ENCODE assay signal across 17 mouse cellular contexts in the genomic region with DNA sequence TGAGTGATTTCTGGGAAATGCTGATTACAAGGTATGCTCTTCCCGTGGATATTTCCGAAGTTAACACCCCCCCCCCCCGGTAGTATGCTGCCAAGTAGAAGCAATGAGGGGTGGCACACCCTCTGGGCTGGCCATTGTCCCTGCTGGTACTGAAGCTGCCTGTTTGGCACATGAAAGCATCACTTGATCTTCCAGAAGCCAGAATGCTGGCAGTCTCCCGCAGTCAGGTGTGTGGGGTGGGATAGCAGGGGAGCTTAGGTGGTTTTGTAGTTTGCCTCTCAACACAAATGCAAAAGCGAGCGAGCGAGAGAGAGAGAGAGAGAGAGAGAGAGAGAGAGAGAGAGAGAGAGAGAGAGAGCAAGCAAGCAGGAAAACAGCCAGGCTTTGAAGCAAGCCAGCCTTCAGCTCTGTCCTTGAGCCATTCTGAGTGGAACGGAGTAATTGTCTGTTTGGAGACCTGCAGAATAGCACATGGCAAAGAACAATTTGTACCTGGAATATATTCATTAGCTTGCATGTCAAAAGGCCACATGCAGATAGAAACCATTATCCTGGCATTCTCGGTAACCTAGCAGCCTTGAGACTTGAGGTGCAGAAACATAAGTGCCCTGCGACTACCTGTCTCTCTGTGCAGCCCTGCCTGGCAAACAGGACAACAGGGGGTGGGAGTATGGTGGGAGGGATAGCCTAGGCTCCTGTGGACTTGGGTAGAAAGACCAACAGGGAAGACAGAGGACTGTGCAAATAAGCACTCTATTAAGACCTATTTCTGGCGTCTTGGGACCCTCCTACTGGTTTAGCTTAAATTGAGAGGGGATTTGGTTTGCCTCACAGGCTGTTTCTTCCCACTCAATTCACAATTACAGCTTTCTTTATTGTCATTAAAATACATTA. TPM values are rescaled to one million over a fixed set of nuclear protein-coding genes. Genes with fewer than 3 reads are reported as not detected.
A peak's percentile ranks its signal among the peaks of the same experiment; 100 is the strongest.
DNase-seq lines count a peak whose midpoint lies in the region; ATAC-seq lines count a peak whose summit lies in the region.
"Had no signal": no experiment of that assay in that cellular context is flagged by ENCODE, and none has a peak within 500 bp of the region (broad histone marks: within the 10 kb centered on the region; RNA-seq: fewer than 3 reads in every experiment).

No protein-coding gene starts in this region.

- ATAC-seq in forebrain, embryonic 13.5 days, result peak; percentile 27; the same call in 1 of the 2 replicates
- ATAC-seq in forebrain, embryonic 12.5 days (ENCODE audit: low FRiP score), result no peak
- peak; percentile 78; the same call in 1 of the 2 replicates for ATAC-seq in midbrain, embryonic 15.5 days (replicated peaks)
- no peak for ATAC-seq in midbrain, embryonic 11.5 days (ENCODE audit: low FRiP score)
- ATAC-seq: intestine, embryonic 15.5 days had no signal

- DNase-seq in midbrain, embryonic 11.5 days (ENCODE audit: low spot score, missing footprints), result no peak
- peak; percentile 33 to 43 for DNase-seq in cerebellum, adult 18-20 months
- peak; percentile 6 for DNase-seq in telencephalon, adult 2 months (ENCODE audit: low read depth, low spot score)
- DNase-seq in urinary bladder, adult 18-20 months (ENCODE audit: low spot score in 2 of 2), result no peak
- DNase-seq: B cell, adult 2 months; gastrocnemius, adult 2 months; heart, adult 2 months; heart, postnatal 10 days; kidney, postnatal 10 days; spleen, adult 18-20 months; thymus, postnatal 36 days had no signal

- H3K4me3 ChIP-seq in forebrain, embryonic 13.5 days, result no peak overlapping the region
- no peak overlapping the region for H3K4me3 ChIP-seq in forebrain, embryonic 12.5 days (replicated peaks)
- H3K4me3 ChIP-seq in midbrain, embryonic 15.5 days, result no peak overlapping the region
- H3K4me3 ChIP-seq in midbrain, embryonic 11.5 days (ENCODE audit: low read depth, low read length), result no peak overlapping the region
- H3K4me3 ChIP-seq: embryonic facial prominence, embryonic 10.5 days; gastrocnemius, adult 2 months; heart, adult 2 months; intestine, embryonic 15.5 days had no signal

- H3K9me3 ChIP-seq in forebrain, embryonic 13.5 days (replicated peaks), result no peaks in the 10 kb centered on the region
- no peaks in the 10 kb centered on the region for H3K9me3 ChIP-seq in forebrain, embryonic 12.5 days
- H3K9me3 ChIP-seq in midbrain, embryonic 15.5 days, result no peaks in the 10 kb centered on the region
- no peaks in the 10 kb centered on the region for H3K9me3 ChIP-seq in midbrain, embryonic 11.5 days (ENCODE audit: control insufficient read depth, low read length)
- H3K9me3 ChIP-seq: embryonic facial prominence, embryonic 10.5 days; intestine, embryonic 15.5 days had no signal

- no peaks in the 10 kb centered on the region for H3K36me3 ChIP-seq in forebrain, embryonic 13.5 days (ENCODE audit: poor library complexity, severe bottlenecking)
- no peaks in the 10 kb centered on the region for H3K36me3 ChIP-seq in forebrain, embryonic 12.5 days (replicated peaks)
- H3K36me3 ChIP-seq in midbrain, embryonic 15.5 days (replicated peaks), result no peaks in the 10 kb centered on the region
- no peaks in the 10 kb centered on the region for H3K36me3 ChIP-seq in midbrain, embryonic 11.5 days (ENCODE audit: control insufficient read depth, insufficient read depth, low read length)
- H3K36me3 ChIP-seq: embryonic facial prominence, embryonic 10.5 days; intestine, embryonic 15.5 days had no signal

- H3K27ac ChIP-seq in forebrain, embryonic 13.5 days, result no peak overlapping the region
- H3K27ac ChIP-seq in forebrain, embryonic 12.5 days, result no peak overlapping the region
- no peak overlapping the region for H3K27ac ChIP-seq in midbrain, embryonic 15.5 days
- no peak overlapping the region for H3K27ac ChIP-seq in midbrain, embryonic 11.5 days (ENCODE audit: low read depth, low read length)
- H3K27ac ChIP-seq: embryonic facial prominence, embryonic 10.5 days; gastrocnemius, adult 2 months; heart, adult 2 months; intestine, embryonic 15.5 days had no signal

- no peaks in the 10 kb centered on the region for H3K4me1 ChIP-seq in forebrain, embryonic 13.5 days
- no peaks in the 10 kb centered on the region for H3K4me1 ChIP-seq in forebrain, embryonic 12.5 days
- no peaks in the 10 kb centered on the region for H3K4me1 ChIP-seq in midbrain, embryonic 15.5 days
- H3K4me1 ChIP-seq in midbrain, embryonic 11.5 days (ENCODE audit: control insufficient read depth, insufficient read depth, low read length), result no peaks in the 10 kb centered on the region
- H3K4me1 ChIP-seq: embryonic facial prominence, embryonic 10.5 days; intestine, embryonic 15.5 days had no signal

- H3K4me2 ChIP-seq in forebrain, embryonic 13.5 days, result no peak overlapping the region
- H3K4me2 ChIP-seq in forebrain, embryonic 12.5 days, result no peak overlapping the region
- H3K4me2 ChIP-seq in midbrain, embryonic 15.5 days, result no peak overlapping the region
- H3K4me2 ChIP-seq in midbrain, embryonic 11.5 days, result no peak overlapping the region
- H3K4me2 ChIP-seq: intestine, embryonic 15.5 days; liver, embryonic 11.5 days had no signal

- WGBS in forebrain, embryonic 13.5 days, result 64% methylated on average over 11 of the region's 11 CpGs
- 76% methylated on average over 11 of the region's 11 CpGs for WGBS in forebrain, embryonic 12.5 days
- 59% methylated on average over 11 of the region's 11 CpGs for WGBS in midbrain, embryonic 15.5 days
- 74% methylated on average over 11 of the region's 11 CpGs for WGBS in midbrain, embryonic 11.5 days

- H3K9ac ChIP-seq in forebrain, embryonic 13.5 days, result no peak overlapping the region
- H3K9ac ChIP-seq in forebrain, embryonic 12.5 days, result no peak overlapping the region
- H3K9ac ChIP-seq in midbrain, embryonic 15.5 days, result no peak overlapping the region
- H3K9ac ChIP-seq in midbrain, embryonic 11.5 days (ENCODE audit: low read length), result no peak overlapping the region
- H3K9ac ChIP-seq: intestine, embryonic 15.5 days had no signal

- H3K27me3 ChIP-seq in forebrain, embryonic 13.5 days, result no peaks in the 10 kb centered on the region
- H3K27me3 ChIP-seq in forebrain, embryonic 12.5 days, result no peaks in the 10 kb centered on the region
- no peaks in the 10 kb centered on the region for H3K27me3 ChIP-seq in midbrain, embryonic 15.5 days (replicated peaks)
- no peaks in the 10 kb centered on the region for H3K27me3 ChIP-seq in midbrain, embryonic 11.5 days (ENCODE audit: control insufficient read depth, insufficient read depth, low read length)
- H3K27me3 ChIP-seq: intestine, embryonic 15.5 days had no signal

RNA-seq across cellular contexts. Expression of a gene that starts 27.0 kb away (rescaled TPM):
- 0.37 and 0.43 TPM in 2 replicates for polyA plus RNA-seq in forebrain, embryonic 13.5 days (2015; fragmentation: Nextera tagmentation; extraction: Ambion mirVana)
- polyA plus RNA-seq in forebrain, embryonic 12.5 days (2016; fragmentation: Nextera tagmentation; extraction: Ambion mirVana), result 0.09 and 0.21 TPM in 2 replicates
- polyA plus RNA-seq in midbrain, embryonic 15.5 days (2015; fragmentation: Nextera tagmentation; extraction: Ambion mirVana), result 2.2 and 2.6 TPM in 2 replicates
- polyA plus RNA-seq in midbrain, embryonic 11.5 days (2014; fragmentation: Nextera tagmentation; extraction: Ambion mirVana), result 0.11 and 0.15 TPM in 2 replicates
- polyA plus RNA-seq: embryonic facial prominence, embryonic 10.5 days; heart, adult 2 months had no signal

RNA-seq across cellular contexts. Expression of a gene that starts 43.9 kb away (rescaled TPM):
- 28.5 and 32.4 TPM in 2 replicates for polyA plus RNA-seq in forebrain, embryonic 13.5 days (2015; fragmentation: Nextera tagmentation; extraction: Ambion mirVana)
- polyA plus RNA-seq in forebrain, embryonic 12.5 days (2016; fragmentation: Nextera tagmentation; extraction: Ambion mirVana), result 36.0 and 38.1 TPM in 2 replicates
- 22.9 and 24.5 TPM in 2 replicates for polyA plus RNA-seq in midbrain, embryonic 15.5 days (2015; fragmentation: Nextera tagmentation; extraction: Ambion mirVana)
- 35.3 and 41.2 TPM in 2 replicates for polyA plus RNA-seq in midbrain, embryonic 11.5 days (2014; fragmentation: Nextera tagmentation; extraction: Ambion mirVana)

RNA-seq across cellular contexts. Expression of a gene that starts 44.2 kb away (rescaled TPM):
- 17.6 and 19.5 TPM in 2 replicates for polyA plus RNA-seq in forebrain, embryonic 13.5 days (2015; fragmentation: Nextera tagmentation; extraction: Ambion mirVana)
- polyA plus RNA-seq in forebrain, embryonic 12.5 days (2016; fragmentation: Nextera tagmentation; extraction: Ambion mirVana), result 21.4 and 21.7 TPM in 2 replicates
- polyA plus RNA-seq in midbrain, embryonic 15.5 days (2015; fragmentation: Nextera tagmentation; extraction: Ambion mirVana), result 3.8 and 4.6 TPM in 2 replicates
- polyA plus RNA-seq in midbrain, embryonic 11.5 days (2014; fragmentation: Nextera tagmentation; extraction: Ambion mirVana), result 25.3 and 25.8 TPM in 2 replicates

Comparison
In these comparisons a context has a peak if more than half of its experiments do, and no peak if none do; other contexts are left out.
1. ATAC-seq: peak in forebrain, embryonic 13.5 days (single experiment) and midbrain, embryonic 15.5 days (single experiment); none in forebrain, embryonic 12.5 days (single experiment) and midbrain, embryonic 11.5 days (single experiment).
2. DNase-seq: peak in cerebellum, adult 18-20 months (2 of 2) and telencephalon, adult 2 months (single experiment); none in midbrain, embryonic 11.5 days (single experiment) and urinary bladder, adult 18-20 months (0 of 2).